Mouse (Mus musculus) liver, adult 2 months (tissue): ENCODE data around the gene Susd5. TPM values are rescaled to one million over a fixed set of nuclear protein-coding genes. Genes with fewer than 3 reads are reported as not detected.
"Not testable (repeated sequence)": the region's sequence is repeated elsewhere in the genome, so short reads cannot be mapped to it uniquely, and the experiment has no call there.

Experiments used
- DNase-seq: peaks from one replicate; pipeline ENCODE4 v3.0.0-alpha.2; 2011; ENCODE audit warnings: low read depth, low spot score; ENCODE audit errors: extremely low read depth
- H3K27ac ChIP-seq: fragments of 200-500 bp; replicated peaks from 2 replicates; pipeline ENCODE4 v1.5.1; 2012; ENCODE audit warnings: low read depth, mild to moderate bottlenecking, control low read depth, inconsistent platforms, low read length; ENCODE audit not compliant: insufficient read depth
- H3K27me3 ChIP-seq: fragments of 200-500 bp; 2 replicates; pipeline ENCODE4 v1.6.1; 2012; ENCODE audit warnings: mild to moderate bottlenecking, moderate library complexity, low read length, inconsistent platforms; ENCODE audit not compliant: control insufficient read depth, insufficient read depth
- H3K36me3 ChIP-seq: fragments of 200-500 bp; 2 replicates; pipeline ENCODE4 v1.6.1; 2012; ENCODE audit warnings: low read length, inconsistent platforms; ENCODE audit not compliant: control insufficient read depth, insufficient read depth
- H3K4me1 ChIP-seq: fragments of 200-500 bp; 2 replicates; pipeline ENCODE4 v1.6.1; 2011; ENCODE audit warnings: low read length; ENCODE audit not compliant: control insufficient read depth, insufficient read depth
- H3K4me3 ChIP-seq: fragments of 200-500 bp; 2 replicates; pipeline ENCODE4 v1.5.1; 2011; ENCODE audit warnings: low read depth, mild to moderate bottlenecking, control low read depth, low read length, moderate library complexity; ENCODE audit not compliant: insufficient read depth
- H3K79me2 ChIP-seq: fragments of 200-500 bp; 2 replicates; pipeline ENCODE4 v1.6.1; 2012; ENCODE audit warnings: inconsistent platforms, mild to moderate bottlenecking, low read length, moderate library complexity; ENCODE audit not compliant: control insufficient read depth, insufficient read depth
- H3K9ac ChIP-seq: fragments of 200-500 bp; 2 replicates; pipeline ENCODE4 v1.6.1; 2012; ENCODE audit warnings: low read depth, mild to moderate bottlenecking, control low read depth, inconsistent platforms, low read length
- CTCF ChIP-seq: fragments of 200-500 bp; IDR thresholded peaks from 2 replicates; pipeline ENCODE4 v1.5.1; 2011; ENCODE audit warnings: low read depth, low read length, control low read depth
- POLR2A ChIP-seq: fragments of 200-500 bp; IDR thresholded peaks from 2 replicates; pipeline ENCODE4 v1.6.1; 2011; ENCODE audit warnings: low read length, control low read depth; ENCODE audit not compliant: insufficient read depth; ENCODE audit errors: extremely low read depth
- WGBS: fragments of 180-500 bp; shearing (Covaris S2); methylation state at CpG from one replicate; pipeline ENCODE4 v1.1.7; 2018; 5-methylcytosine and 5-hydroxymethylcytosine counted together
- polyA plus RNA-seq: library from polyadenylated mRNA; depleted of rRNA; stranded (reverse); fragments of >200 nt; gene quantifications from 2 replicates; pipeline ENCODE4 v1.2.3, GENCODE M21; 2012
- total RNA-seq: library from RNA; depleted of rRNA; stranded (reverse); fragments of >200 nt; gene quantifications from 2 replicates; pipeline ENCODE4 v1.2.3, GENCODE M21; 2014

Gene Susd5
- total and polyA plus RNA-seq, 2 experiments: not detected

GRCm38 (mm10) chr9:114086422-114086821, 29.5 kb downstream of the Susd5 start:
- Histone ChIP-seq H3K79me2 (no peaks in the 10 kb centered on the region), H3K27me3 (no peaks in the 10 kb centered on the region), H3K4me3 (no peak overlapping the region), H3K4me1 (no peaks in the 10 kb centered on the region), H3K36me3 (no peaks in the 10 kb centered on the region), H3K27ac (no peak overlapping the region), H3K9ac (no peak overlapping the region)
- no peak for TF ChIP-seq POLR2A
- TF ChIP-seq CTCF: no peak
- no peak for DNase-seq
- 77% methylated on average over 3 of the region's 3 CpGs for WGBS

DNA sequence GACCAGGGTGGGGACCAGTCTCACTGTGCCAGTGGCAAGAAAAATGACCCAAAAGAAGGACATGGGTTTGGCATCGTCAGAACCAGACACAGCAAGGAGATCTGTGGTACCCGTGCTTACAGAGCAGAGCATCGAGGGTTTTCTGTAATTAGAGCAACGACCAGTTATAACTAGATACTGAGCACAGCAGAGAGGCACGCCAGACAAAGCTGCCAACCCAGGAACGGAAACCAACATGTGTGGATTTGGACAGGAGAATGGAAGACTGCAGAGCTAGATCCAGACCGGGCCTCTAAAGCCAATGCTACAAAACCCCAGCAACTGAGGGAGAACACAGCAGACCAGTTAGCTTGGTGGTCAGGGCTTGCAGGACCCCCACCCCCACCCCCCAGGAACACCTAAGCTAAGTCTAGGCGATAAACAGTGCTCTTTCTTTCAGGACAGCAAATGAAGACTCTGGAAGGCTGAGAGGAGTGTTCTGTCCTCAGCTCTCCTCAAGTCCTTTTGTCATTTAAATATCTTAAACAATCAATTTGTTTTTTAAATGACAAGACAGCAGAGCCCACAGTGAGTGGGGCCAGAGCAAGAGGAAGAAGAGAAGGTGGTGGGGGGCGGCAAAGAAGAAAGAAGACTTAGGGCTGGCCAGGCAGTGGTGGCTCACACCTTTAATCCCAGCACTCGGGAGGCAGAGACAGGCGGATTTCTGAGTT, 30.3 kb downstream of the Susd5 start:
- DNase-seq: no peak
- Histone ChIP-seq H3K79me2 (no peaks in the 10 kb centered on the region), H3K4me1 (no peaks in the 10 kb centered on the region), H3K4me3 (no peak overlapping the region), H3K36me3 (no peaks in the 10 kb centered on the region), H3K9ac (no peak overlapping the region), H3K27me3 (no peaks in the 10 kb centered on the region), H3K27ac (no peak overlapping the region)
- TF ChIP-seq POLR2A: no peak
- no peak for TF ChIP-seq CTCF
- WGBS: 82% methylated on average over 11 of the region's 11 CpGs

DNA sequence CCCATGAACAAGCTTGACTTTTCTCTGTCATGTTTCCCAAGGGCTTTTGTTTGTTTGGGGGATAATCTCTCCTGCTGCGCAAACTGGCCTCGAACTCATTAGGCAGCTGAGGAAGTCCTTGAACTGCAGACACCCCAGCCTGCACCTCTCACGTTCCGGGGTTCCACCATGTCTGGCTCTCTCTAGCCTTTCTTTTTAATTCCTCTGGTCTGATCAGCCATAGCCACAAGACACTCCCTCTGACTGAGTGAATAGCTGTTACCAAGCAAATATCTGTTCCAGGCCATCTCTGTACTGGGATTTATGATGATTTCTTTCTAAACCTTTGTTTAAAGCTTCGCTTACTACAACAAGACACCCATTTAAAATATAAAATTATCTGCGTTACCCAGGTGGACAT, 31.9 kb downstream of the Susd5 start:
- not testable (repeated sequence) for H3K36me3 ChIP-seq, H3K9ac ChIP-seq, DNase-seq, H3K4me3 ChIP-seq, H3K27me3 ChIP-seq, H3K4me1 ChIP-seq, H3K79me2 ChIP-seq, H3K27ac ChIP-seq
- WGBS: 74% methylated on average over 6 of the region's 6 CpGs

DNA sequence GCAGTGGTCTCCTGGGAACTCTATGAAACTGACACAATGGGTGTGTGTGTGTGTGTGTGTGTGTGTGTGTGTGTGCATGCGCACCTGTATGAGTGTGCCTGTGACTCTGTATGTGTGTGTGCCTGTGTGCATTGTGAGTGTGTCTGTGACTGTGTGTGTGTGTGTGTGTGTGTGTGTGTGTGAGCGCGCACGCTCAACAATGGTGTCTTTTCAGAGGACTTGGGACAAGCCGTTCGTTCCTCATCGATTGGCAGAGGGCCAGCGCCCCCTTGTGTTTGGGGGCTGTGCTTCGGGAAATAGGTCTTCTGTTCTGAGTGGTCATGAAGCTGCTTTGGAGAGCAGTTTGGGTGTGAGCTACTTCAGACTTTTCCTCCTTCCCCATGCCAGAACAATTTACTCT, 35.2 kb downstream of the Susd5 start:
- not testable (repeated sequence) for H3K4me1 ChIP-seq, H3K27me3 ChIP-seq, H3K79me2 ChIP-seq, H3K9ac ChIP-seq, H3K36me3 ChIP-seq, H3K27ac ChIP-seq, H3K4me3 ChIP-seq, DNase-seq
- 20% methylated on average over 9 of the region's 9 CpGs for WGBS

GRCm38 (mm10) chr9:114094854-114095253, 37.9 kb downstream of the Susd5 start:
- Histone ChIP-seq H3K79me2 (no peaks in the 10 kb centered on the region), H3K9ac (no peak overlapping the region), H3K4me3 (no peak overlapping the region), H3K36me3 (no peaks in the 10 kb centered on the region), H3K27me3 (no peaks in the 10 kb centered on the region), H3K27ac (no peak overlapping the region), H3K4me1 (no peaks in the 10 kb centered on the region)
- TF ChIP-seq CTCF (no peak), POLR2A (no peak)
- DNase-seq: no peak
- 87% methylated on average over 2 of the region's 2 CpGs for WGBS

- Histone ChIP-seq H3K4me3 (no peak overlapping the region), H3K79me2 (no peaks in the 10 kb centered on the region), H3K27ac (no peak overlapping the region), H3K27me3 (no peaks in the 10 kb centered on the region), H3K9ac (no peak overlapping the region), H3K36me3 (no peaks in the 10 kb centered on the region), H3K4me1 (no peaks in the 10 kb centered on the region)
- WGBS: 51% methylated on average over 9 of the region's 9 CpGs
- DNase-seq: no peak
- TF ChIP-seq POLR2A (no peak), CTCF (no peak)
These were observed 41.9 kb downstream of the Susd5 start for GRCm38 (mm10) chr9:114098716-114099302.
